Mouse (Mus musculus) heart, postnatal 36 days (tissue): ENCODE measurements around the gene Amotl2. TPM values are rescaled to one million over a fixed set of nuclear protein-coding genes. Genes with fewer than 3 reads are reported as not detected.
A peak's percentile ranks its signal among the peaks of the same experiment; 100 is the strongest.
"Not testable (repeated sequence)": the region's sequence is repeated elsewhere in the genome, so short reads cannot be mapped to it uniquely, and the experiment has no call there.

Experiments used
- DNase-seq, 2 experiments: peaks; one replicate each; pipeline ENCODE4 v3.0.0; 2021 to 2022
- intact Hi-C: fragments of 180-260 bp; cut with DNase I; formaldehyde crosslinking; loops from one replicate; pipeline ENCODE4 v1.15.1; 2025
- total RNA-seq, 2 experiments: library from RNA; stranded (reverse); gene quantifications; 2 replicates each; pipeline ENCODE4 v1.2.3; 2021

The Amotl2 gene
- total RNA-seq, 2 experiments from 2014 or later, result 67.5 to 79.0 TPM

GRCm38 (mm10) chr9:102764540-102764939 is 48.1 kb downstream of the Amotl2 start:
- intact Hi-C loops, DNase-seq: not testable (repeated sequence)

- DNase-seq, result no peak
- intact Hi-C loops, result no loop called here
These were observed 50.3 kb downstream of the Amotl2 start for GRCm38 (mm10) chr9:102766741-102767140.

- no peak for DNase-seq
- intact Hi-C loops, result no loop called here
These were observed 52.8 kb downstream of the Amotl2 start for GRCm38 (mm10) chr9:102769257-102769656.

- no peak for DNase-seq
- intact Hi-C loops, result no loop called here
These were observed 53.7 kb downstream of the Amotl2 start for GRCm38 (mm10) chr9:102770190-102770589.

GRCm38 (mm10) chr9:102771308-102771895 is 54.9 kb downstream of the Amotl2 start:
- no peak for DNase-seq
- intact Hi-C loops, result no loop called here

- intact Hi-C loops, result loop anchor here (2.0 kb wide), 1 partner anchor 61 kb away; the partner anchor contains the start of gene Amotl2
- peak; percentile 58 to 64 for DNase-seq
These were observed 61.4 kb downstream of the Amotl2 start for GRCm38 (mm10) chr9:102777631-102778591.

- DNase-seq, result peak; percentile 95 to 96
- intact Hi-C loops, result loop anchor here (1.0 to 2.0 kb wide), 2 partner anchors 53 to 63 kb away; partner anchors contain the start of gene Amotl2
These were observed 63.0 kb downstream of the Amotl2 start for GRCm38 (mm10) chr9:102779493-102779892.

Other genes with a start within 250 kb of the Amotl2 start
- gene Ky, start 210.9 kb upstream of the Amotl2 start, total RNA-seq, result 10 to 100 TPM in 1 of 2 experiments, 1 to 10 TPM in 1; 9.0 to 21.8 TPM
- 100 to 1,000 TPM; 341 to 347 TPM for gene Anapc13, start 90.4 kb upstream of the Amotl2 start, total RNA-seq
- gene Cep63, start 90.1 kb upstream of the Amotl2 start, total RNA-seq, result 10 to 100 TPM; 53.0 to 53.1 TPM
- gene Ryk, start 118.2 kb downstream of the Amotl2 start, total RNA-seq, result 10 to 100 TPM; 38.9 to 39.0 TPM